Mouse (Mus musculus): ENCODE measurements at regions not wholly inside any gene's neighbourhood (a gene's known extent, or its start where the extent isn't known, plus 50 kb on each side); places are given as distances from the start of the nearest gene placed in this dataset.

GRCm38 (mm10) chr15:86737945-86738344, 523.7 kb downstream of the Tbc1d22a start:
- no peak for DNase-seq (ENCODE audit: low spot score in 2 of 2)

- no peak for DNase-seq (ENCODE audit: low spot score in 2 of 2)
Observed at GRCm38 (mm10) chr15:86738356-86738755, 524.1 kb downstream of the Tbc1d22a start.

GRCm38 (mm10) chr15:86738776-86739175, 524.5 kb downstream of the Tbc1d22a start:
- DNase-seq (ENCODE audit: low spot score in 2 of 2) = no peak

GRCm38 (mm10) chr15:86751436-86752136, 537.3 kb downstream of the Tbc1d22a start:
- no peak for DNase-seq (ENCODE audit: low spot score in 2 of 2)

- DNase-seq (ENCODE audit: low spot score in 2 of 2) = no peak
Observed at GRCm38 (mm10) chr15:86763581-86764375, 549.5 kb downstream of the Tbc1d22a start.

GRCm38 (mm10) chr15:86767623-86768022, 553.4 kb downstream of the Tbc1d22a start:
- no peak for DNase-seq (ENCODE audit: low spot score in 2 of 2)

- no peak for DNase-seq (ENCODE audit: low spot score in 2 of 2)
Observed at GRCm38 (mm10) chr15:86773041-86773440, 558.8 kb downstream of the Tbc1d22a start.

- DNase-seq (ENCODE audit: low spot score in 2 of 2) = no peak
Observed at GRCm38 (mm10) chr15:86777998-86778397, 563.7 kb downstream of the Tbc1d22a start.

GRCm38 (mm10) chr15:86781160-86781559, 566.9 kb downstream of the Tbc1d22a start:
- no peak for DNase-seq (ENCODE audit: low spot score in 2 of 2)

GRCm38 (mm10) chr15:86794716-86795115, 580.5 kb downstream of the Tbc1d22a start:
- no peak for DNase-seq (ENCODE audit: low spot score in 2 of 2)

- no peak for DNase-seq (ENCODE audit: low spot score in 2 of 2)
Observed at GRCm38 (mm10) chr15:86798474-86799178, 584.4 kb downstream of the Tbc1d22a start.

GRCm38 (mm10) chr15:86807296-86808080, 593.2 kb downstream of the Tbc1d22a start:
- no peak for DNase-seq (ENCODE audit: low spot score in 2 of 2)

GRCm38 (mm10) chr15:86811821-86812220, 597.6 kb downstream of the Tbc1d22a start:
- no peak for DNase-seq (ENCODE audit: low spot score in 2 of 2)

- DNase-seq (ENCODE audit: low spot score in 2 of 2) = no peak
Observed at GRCm38 (mm10) chr15:86814808-86815421, 600.7 kb downstream of the Tbc1d22a start.

GRCm38 (mm10) chr15:86835996-86836395, 621.7 kb downstream of the Tbc1d22a start:
- DNase-seq (ENCODE audit: low spot score in 2 of 2) = no peak

- no peak for DNase-seq (ENCODE audit: low spot score in 2 of 2)
Observed at GRCm38 (mm10) chr15:86852161-86852870, 638.1 kb downstream of the Tbc1d22a start.

GRCm38 (mm10) chr15:86858356-86858906, 644.2 kb downstream of the Tbc1d22a start:
- DNase-seq (ENCODE audit: low spot score in 2 of 2) = no peak

GRCm38 (mm10) chr15:86875721-86876309, 661.6 kb downstream of the Tbc1d22a start:
- DNase-seq (ENCODE audit: low spot score in 2 of 2) = no peak

- DNase-seq (ENCODE audit: low spot score in 2 of 2) = no peak
Observed at GRCm38 (mm10) chr15:86896974-86897373, 647.1 kb upstream of the Fam19a5 start.

- DNase-seq (ENCODE audit: low spot score in 2 of 2) = no peak
Observed at GRCm38 (mm10) chr15:86899961-86900360, 644.1 kb upstream of the Fam19a5 start.
